Mouse (Mus musculus): ENCODE results near the gene Fgf2. TPM values are rescaled to one million over a fixed set of nuclear protein-coding genes. Genes with fewer than 3 reads are reported as not detected.

Fgf2 gene
- total and polyA plus RNA-seq, 3 experiments: 0.15 to 0.53 TPM; not detected in 1

- TF ChIP-seq MAX (IDR thresholded peaks at IDR 0.05; ENCODE audit: low read length) (no peak; the same call in 1 of the 2 replicates), JUND (IDR thresholded peaks at IDR 0.05; ENCODE audit: low read depth, low read length) (no peak), TAL1 (IDR thresholded peaks at IDR 0.05; ENCODE audit: low read length) (no peak), USF2 (IDR thresholded peaks at IDR 0.05; ENCODE audit: borderline replicate concordance in 1 of 2, insufficient read depth in 1 of 2, low read depth in 1 of 2, low read length in 2 of 2) (no peak), TCF12 (IDR thresholded peaks at IDR 0.05; ENCODE audit: low read depth, low read length) (no peak), UBTF (IDR thresholded peaks at IDR 0.05; ENCODE audit: borderline replicate concordance, insufficient read depth, low read depth, low read length) (no peak), NELFE (IDR thresholded peaks at IDR 0.05; ENCODE audit: low read depth, low read length) (no peak), RAD21 (IDR thresholded peaks at IDR 0.05; ENCODE audit: low read depth, low read length) (no peak), CTCF (IDR thresholded peaks at IDR 0.05 in 2 of 3, conservative IDR thresholded peaks at IDR 0.05 in 1 of 3; ENCODE audit: control insufficient read depth in 1 of 3, insufficient read depth in 1 of 3, low read depth in 2 of 3, low read length in 3 of 3, poor library complexity in 1 of 3, severe bottlenecking in 1 of 3) (no peak), SIN3A (IDR thresholded peaks at IDR 0.05; ENCODE audit: low read length) (peak; percentile 78), E2F4 (IDR thresholded peaks at IDR 0.05; ENCODE audit: borderline replicate concordance, low read depth, low read length) (0 out of 2 replicates have a peak, but pooled peaks have one; percentile 35), EP300 (IDR thresholded peaks at IDR 0.05; ENCODE audit: low read depth in 1 of 2, low read length in 2 of 2) (0 out of 4 replicates have a peak, but pooled peaks of 1 of the 2 experiments have one; percentile 10), ZMIZ1 (IDR thresholded peaks at IDR 0.05; ENCODE audit: low read depth, low read length) (no peak), BHLHE40 (IDR thresholded peaks at IDR 0.05; ENCODE audit: borderline replicate concordance, low read depth, low read length) (0 out of 2 replicates have a peak, but pooled peaks have one; percentile 30), ZC3H11A (IDR thresholded peaks at IDR 0.05; ENCODE audit: low read depth, low read length) (no peak), POLR2AphosphoS5 (IDR thresholded peaks at IDR 0.05; ENCODE audit: borderline replicate concordance, low read depth, low read length) (no peak), MXI1 (IDR thresholded peaks at IDR 0.05; ENCODE audit: low read depth, low read length) (no peak), ZNF384 (IDR thresholded peaks at IDR 0.05; ENCODE audit: low read depth, low read length) (no peak), CHD2 (IDR thresholded peaks at IDR 0.05; ENCODE audit: low read length) (no peak), GATA1 (IDR thresholded peaks at IDR 0.05; ENCODE audit: low read depth, low read length) (peak; percentile 70), GABPA (IDR thresholded peaks at IDR 0.05; ENCODE audit: low read depth, low read length) (no peak)
Measured at GRCm38 (mm10) chr3:37421179-37421578, 73.0 kb downstream of the Fgf2 start (continued).

GRCm38 (mm10) chr3:37426069-37426468, 77.9 kb downstream of the Fgf2 start:
- peaks cover 15 to 42% of the 10 kb centered on the region in 2 experiments for H3K36me3 ChIP-seq (ENCODE audit: control insufficient read depth in 1 of 2, insufficient read depth in 2 of 2, low read length in 2 of 2)
- no peaks in the 10 kb centered on the region for H3K9me3 ChIP-seq (replicated peaks; ENCODE audit: insufficient read depth, low read length)
- no peak overlapping the region for H3K4me3 ChIP-seq (ENCODE audit: control insufficient read depth in 1 of 2, insufficient read depth in 1 of 2, low read depth in 2 of 2, low read length in 2 of 2)
- no peak for DNase-seq (ENCODE audit: low read depth, low spot score)
- TF ChIP-seq POLR2A (IDR thresholded peaks at IDR 0.05; ENCODE audit: control insufficient read depth in 1 of 2, insufficient read depth in 1 of 2, low read depth in 1 of 2, low read length in 2 of 2, poor library complexity in 1 of 2): no peak
- no peak for TF ChIP-seq BHLHE40 (IDR thresholded peaks at IDR 0.05; ENCODE audit: borderline replicate concordance, low read depth, low read length)
- no peak for TF ChIP-seq ZNF384 (IDR thresholded peaks at IDR 0.05; ENCODE audit: low read depth, low read length)
- no peak for TF ChIP-seq MYC (IDR thresholded peaks at IDR 0.05; ENCODE audit: low read depth, low read length)
- no peak for TF ChIP-seq ELF1 (IDR thresholded peaks at IDR 0.05; ENCODE audit: low read depth, low read length)
- TF ChIP-seq MAFK (IDR thresholded peaks at IDR 0.05; ENCODE audit: borderline replicate concordance, low read depth, low read length): no peak
- TF ChIP-seq EP300 (IDR thresholded peaks at IDR 0.05; ENCODE audit: low read depth in 1 of 2, low read length in 2 of 2): no peak
- no peak for TF ChIP-seq RAD21 (IDR thresholded peaks at IDR 0.05; ENCODE audit: low read depth, low read length)
- no peak for TF ChIP-seq E2F4 (IDR thresholded peaks at IDR 0.05; ENCODE audit: borderline replicate concordance, low read depth, low read length)
- no peaks in the 10 kb centered on the region for H3K27me3 ChIP-seq (ENCODE audit: control insufficient read depth in 1 of 2, insufficient read depth in 2 of 2, low read length in 2 of 2)
- H3K4me1 ChIP-seq (ENCODE audit: control insufficient read depth in 1 of 2, insufficient read depth in 2 of 2, low read length in 2 of 2): peaks cover 2% of the 10 kb centered on the region in 2 experiments; a peak in 2 of 4 replicates
- no peak overlapping the region for H3K27ac ChIP-seq (ENCODE audit: control insufficient read depth, low read depth, low read length)
- no peak overlapping the region for H3K9ac ChIP-seq (ENCODE audit: control insufficient read depth, low read depth, low read length, poor library complexity, severe bottlenecking)
- peaks cover 29% of the 10 kb centered on the region for H3K79me2 ChIP-seq (ENCODE audit: control insufficient read depth, insufficient read depth, low read length, poor library complexity)

All from MEL (cell line).